Mouse (Mus musculus) liver, embryonic 15.5 days (tissue): ENCODE measurements around the gene Mtmr14. TPM values are rescaled to one million over a fixed set of nuclear protein-coding genes. Genes with fewer than 3 reads are reported as not detected.

Experiments used
- polyA plus RNA-seq: library from polyadenylated mRNA; unstranded; fragments of >200 nt; fragmentation: Nextera tagmentation; extraction: Ambion mirVana; gene quantifications from 2 replicates; pipeline ENCODE4 v1.2.1, GENCODE M21; 2015

The Mtmr14 gene
- polyA plus RNA-seq, 1 experiment from 2014 or later = 19.3 TPM

Other genes with a start within 250 kb of the Mtmr14 start
- 31.7 and 32.1 TPM in 2 replicates for gene Thumpd3, start 191.6 kb upstream of the Mtmr14 start, polyA plus RNA-seq
- gene Setd5, start 160.5 kb upstream of the Mtmr14 start, polyA plus RNA-seq = 17.1 and 18.1 TPM in 2 replicates
- 0.22 and 0.23 TPM in 2 replicates for gene Lhfpl4, start 42.5 kb upstream of the Mtmr14 start, polyA plus RNA-seq
- gene Cpne9, start 44.5 kb downstream of the Mtmr14 start, polyA plus RNA-seq = not detected in 2 replicates
- gene Brpf1, start 69.3 kb downstream of the Mtmr14 start, polyA plus RNA-seq = 7.8 and 10.3 TPM in 2 replicates
- gene Ogg1, start 89.1 kb downstream of the Mtmr14 start, polyA plus RNA-seq = 5.2 and 5.4 TPM in 2 replicates
- gene Camk1, start 106.1 kb downstream of the Mtmr14 start, polyA plus RNA-seq = 18.2 and 21.1 TPM in 2 replicates
- 17.8 and 18.7 TPM in 2 replicates for gene Tada3, start 140.0 kb downstream of the Mtmr14 start, polyA plus RNA-seq
- 188 and 202 TPM in 2 replicates for gene Arpc4, start 140.3 kb downstream of the Mtmr14 start, polyA plus RNA-seq
- gene Ttll3, start 151.4 kb downstream of the Mtmr14 start, polyA plus RNA-seq = 0.98 and 1.3 TPM in 2 replicates
- 11.8 and 16.5 TPM in 2 replicates for gene Rpusd3, start 181.5 kb downstream of the Mtmr14 start, polyA plus RNA-seq
- not detected in 2 replicates for gene Cidec, start 197.9 kb downstream of the Mtmr14 start, polyA plus RNA-seq
- gene Jagn1, start 204.7 kb downstream of the Mtmr14 start, polyA plus RNA-seq = 31.7 and 33.1 TPM in 2 replicates
- 0.09 and 0.33 TPM in 2 replicates for gene Il17re, start 220.6 kb downstream of the Mtmr14 start, polyA plus RNA-seq
- gene Il17rc, start 233.6 kb downstream of the Mtmr14 start, polyA plus RNA-seq = 9.1 and 12.0 TPM in 2 replicates
- gene Creld1, start 245.5 kb downstream of the Mtmr14 start, polyA plus RNA-seq = 7.1 and 7.6 TPM in 2 replicates